Mouse (Mus musculus) limb, embryonic 11.5 days (tissue): Measurements from ENCODE around the gene Txnrd3. TPM values are rescaled to one million over a fixed set of nuclear protein-coding genes. Genes with fewer than 3 reads are reported as not detected.

ENCODE experiments used
- polyA plus RNA-seq: library from polyadenylated mRNA; unstranded; fragments of >200 nt; fragmentation: Nextera tagmentation; extraction: Ambion mirVana; gene quantifications from 2 replicates; pipeline ENCODE4 v1.2.1, GENCODE M21; 2014

Txnrd3 gene
- polyA plus RNA-seq, 1 experiment from 2014 or later, result 9.0 TPM

Other genes with a start within 250 kb of the Txnrd3 start
- gene Chchd6, start 48.3 kb upstream of the Txnrd3 start, polyA plus RNA-seq, result 61.8 and 66.9 TPM in 2 replicates
- gene Vmn1r40, start 63.6 kb downstream of the Txnrd3 start, polyA plus RNA-seq, result not detected in 2 replicates
- gene Vmn1r41, start 96.8 kb downstream of the Txnrd3 start, polyA plus RNA-seq, result not detected in 2 replicates
- gene Vmn1r42, start 232.4 kb downstream of the Txnrd3 start, polyA plus RNA-seq, result not detected in 2 replicates
- gene Vmn1r43, start 232.4 kb downstream of the Txnrd3 start, polyA plus RNA-seq, result not detected in 2 replicates
- gene Vmn1r44, start 239.7 kb downstream of the Txnrd3 start, polyA plus RNA-seq, result not detected in 2 replicates